Mouse (Mus musculus) heart, embryonic 11.5 days (tissue): ENCODE results near the gene Ssbp1. TPM values are rescaled to one million over a fixed set of nuclear protein-coding genes. Genes with fewer than 3 reads are reported as not detected.
A peak's percentile ranks its signal among the peaks of the same experiment; 100 is the strongest.

Experiments used
- ATAC-seq: fragments of 200-750 bp; cut with Nextera tagmentation; replicated peaks from 2 replicates; pipeline ENCODE4 v1.8.0; 2017; ENCODE audit warnings: moderate library complexity; ENCODE audit not compliant: insufficient number of reproducible peaks, low FRiP score, low TSS enrichment
- H3K27ac ChIP-seq: fragments of 300-500 bp; sonication (generic); 2 replicates; pipeline ENCODE4 v1.5.1; 2014; ENCODE audit warnings: mild to moderate bottlenecking, low read depth, low read length
- H3K27me3 ChIP-seq: fragments of 300-500 bp; sonication (generic); 2 replicates; pipeline ENCODE4 v1.6.1; 2014; ENCODE audit warnings: mild to moderate bottlenecking, low read length, mixed read lengths; ENCODE audit not compliant: control insufficient read depth, insufficient read depth
- H3K36me3 ChIP-seq: fragments of 300-500 bp; sonication (generic); 2 replicates; pipeline ENCODE4 v1.6.1; 2014; ENCODE audit warnings: mild to moderate bottlenecking, low read length, moderate library complexity, mixed read lengths; ENCODE audit not compliant: control insufficient read depth, insufficient read depth
- H3K4me1 ChIP-seq: fragments of 300-500 bp; sonication (generic); 2 replicates; pipeline ENCODE4 v1.6.1; 2014; ENCODE audit warnings: low read length; ENCODE audit not compliant: control insufficient read depth, insufficient read depth
- H3K4me2 ChIP-seq: fragments of 300-500 bp; sonication (generic); 2 replicates; pipeline ENCODE4 v1.6.1; 2014; ENCODE audit warnings: mild to moderate bottlenecking, moderate library complexity
- H3K4me3 ChIP-seq: fragments of 300-500 bp; sonication (generic); 2 replicates; pipeline ENCODE4 v1.5.1; 2014; ENCODE audit warnings: low read depth, low read length
- H3K9ac ChIP-seq: fragments of 300-500 bp; sonication (generic); 2 replicates; pipeline ENCODE4 v1.6.1; 2014; ENCODE audit warnings: mild to moderate bottlenecking, low read depth, low read length, moderate library complexity
- H3K9me3 ChIP-seq: fragments of 300-500 bp; sonication (generic); replicated peaks from 2 replicates; pipeline ENCODE4 v1.6.1; 2016; ENCODE audit warnings: low read length; ENCODE audit not compliant: control insufficient read depth
- WGBS: fragments of 180-500 bp; shearing (Covaris S2); extraction: QIAGEN DNeasy Blood & Tissue Kit; methylation state at CpG from one replicate; pipeline ENCODE4 v1.1.7; 2014; ENCODE audit not compliant: insufficient replicate concordance; 5-methylcytosine and 5-hydroxymethylcytosine counted together
- polyA plus RNA-seq: library from polyadenylated mRNA; unstranded; fragments of >200 nt; fragmentation: Nextera tagmentation; extraction: Ambion mirVana; gene quantifications from 2 replicates; pipeline ENCODE4 v1.2.1, GENCODE M21; 2014

The Ssbp1 gene
- polyA plus RNA-seq, 1 experiment from 2014 or later = 112 TPM

DNA sequence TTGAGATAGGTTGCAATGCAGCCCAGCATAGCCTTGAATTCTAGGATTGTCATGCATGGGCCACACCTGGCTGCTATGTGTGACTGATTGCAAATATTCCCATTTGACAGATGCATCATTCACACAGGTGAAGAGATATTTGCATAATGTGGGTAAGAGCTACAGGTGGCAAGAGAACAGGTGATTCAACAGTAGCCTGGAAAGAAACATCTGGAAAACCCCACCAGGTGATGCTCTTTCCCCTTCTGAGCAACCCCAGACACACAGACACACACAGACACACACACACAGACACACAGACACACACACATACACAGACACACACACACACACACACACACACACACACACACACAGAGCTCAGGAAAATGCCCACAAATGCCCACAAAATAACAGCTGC lies 39.3 kb upstream of the Ssbp1 start:
- no peaks in the 10 kb centered on the region for H3K9me3 ChIP-seq
- no peak overlapping the region for H3K27ac ChIP-seq
- H3K4me2 ChIP-seq = no peak overlapping the region
- H3K9ac ChIP-seq = no peak overlapping the region
- ATAC-seq = no peak
- no peaks in the 10 kb centered on the region for H3K27me3 ChIP-seq
- H3K4me1 ChIP-seq = no peaks in the 10 kb centered on the region
- no peaks in the 10 kb centered on the region for H3K36me3 ChIP-seq
- H3K4me3 ChIP-seq = no peak overlapping the region

DNA sequence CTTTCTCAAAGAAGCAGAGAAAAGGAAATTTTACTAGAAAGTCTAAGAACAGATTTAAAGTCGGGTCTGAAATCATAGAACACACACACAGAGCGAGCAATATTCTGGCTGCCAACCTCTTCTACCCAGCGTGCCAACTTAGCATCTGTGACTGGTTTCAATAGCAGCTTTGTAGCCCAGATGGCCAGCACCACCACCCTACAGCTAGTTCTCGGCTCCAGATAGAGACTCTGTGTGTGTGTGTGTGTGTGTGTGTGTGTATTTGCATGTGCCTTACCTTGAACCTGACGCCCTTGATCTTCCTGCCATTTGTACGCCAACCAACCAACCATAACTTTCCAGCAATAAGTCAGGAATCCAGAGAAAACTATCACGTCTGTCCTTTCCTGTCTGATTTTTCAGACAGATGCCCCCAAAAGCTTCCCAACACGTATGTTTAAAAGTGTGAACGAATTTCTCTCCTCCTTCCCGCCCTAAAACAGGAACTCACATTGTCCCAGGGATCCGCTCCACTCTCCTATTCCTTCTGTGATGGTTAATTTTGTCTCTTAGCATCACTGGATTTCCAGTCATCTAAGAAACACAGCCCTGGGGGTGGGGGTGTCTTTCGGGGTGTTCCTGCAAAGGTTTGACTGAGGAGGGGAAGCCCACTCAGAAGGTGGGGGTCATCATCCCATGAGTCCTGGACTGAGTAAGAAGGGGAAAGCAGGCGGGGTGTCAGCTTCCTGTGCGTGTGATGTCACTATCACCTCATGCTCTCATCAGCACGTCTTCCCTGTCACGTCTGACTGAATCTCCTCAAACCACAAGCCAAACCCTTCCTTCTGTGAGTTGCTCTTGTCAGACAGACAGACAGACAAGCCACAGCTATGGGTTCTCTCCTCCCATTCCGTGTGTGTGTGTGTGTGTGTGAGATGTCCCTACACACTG lies 38.5 kb upstream of the Ssbp1 start:
- Histone ChIP-seq H3K36me3 (no peaks in the 10 kb centered on the region), H3K9ac (no peak overlapping the region), H3K9me3 (no peaks in the 10 kb centered on the region), H3K4me3 (no peak overlapping the region), H3K27me3 (no peaks in the 10 kb centered on the region; the same call in 1 of the 2 replicates), H3K27ac (no peak overlapping the region), H3K4me1 (no peaks in the 10 kb centered on the region), H3K4me2 (no peak overlapping the region)
- ATAC-seq = no peak
- 80% methylated on average over 17 of the region's 17 CpGs for WGBS

GRCm38 (mm10) chr6:40434697-40435096 lies 36.5 kb upstream of the Ssbp1 start:
- Histone ChIP-seq H3K27ac (no peak overlapping the region), H3K27me3 (no peaks in the 10 kb centered on the region; the same call in 1 of the 2 replicates), H3K4me1 (no peaks in the 10 kb centered on the region), H3K9ac (peak overlapping the region; percentile 84; the same call in 1 of the 2 replicates), H3K9me3 (no peaks in the 10 kb centered on the region), H3K36me3 (no peaks in the 10 kb centered on the region), H3K4me3 (peak overlapping the region; percentile 75), H3K4me2 (peak overlapping the region; percentile 93)
- WGBS = 11% methylated on average over 7 of the region's 7 CpGs
- ATAC-seq = no peak

DNA sequence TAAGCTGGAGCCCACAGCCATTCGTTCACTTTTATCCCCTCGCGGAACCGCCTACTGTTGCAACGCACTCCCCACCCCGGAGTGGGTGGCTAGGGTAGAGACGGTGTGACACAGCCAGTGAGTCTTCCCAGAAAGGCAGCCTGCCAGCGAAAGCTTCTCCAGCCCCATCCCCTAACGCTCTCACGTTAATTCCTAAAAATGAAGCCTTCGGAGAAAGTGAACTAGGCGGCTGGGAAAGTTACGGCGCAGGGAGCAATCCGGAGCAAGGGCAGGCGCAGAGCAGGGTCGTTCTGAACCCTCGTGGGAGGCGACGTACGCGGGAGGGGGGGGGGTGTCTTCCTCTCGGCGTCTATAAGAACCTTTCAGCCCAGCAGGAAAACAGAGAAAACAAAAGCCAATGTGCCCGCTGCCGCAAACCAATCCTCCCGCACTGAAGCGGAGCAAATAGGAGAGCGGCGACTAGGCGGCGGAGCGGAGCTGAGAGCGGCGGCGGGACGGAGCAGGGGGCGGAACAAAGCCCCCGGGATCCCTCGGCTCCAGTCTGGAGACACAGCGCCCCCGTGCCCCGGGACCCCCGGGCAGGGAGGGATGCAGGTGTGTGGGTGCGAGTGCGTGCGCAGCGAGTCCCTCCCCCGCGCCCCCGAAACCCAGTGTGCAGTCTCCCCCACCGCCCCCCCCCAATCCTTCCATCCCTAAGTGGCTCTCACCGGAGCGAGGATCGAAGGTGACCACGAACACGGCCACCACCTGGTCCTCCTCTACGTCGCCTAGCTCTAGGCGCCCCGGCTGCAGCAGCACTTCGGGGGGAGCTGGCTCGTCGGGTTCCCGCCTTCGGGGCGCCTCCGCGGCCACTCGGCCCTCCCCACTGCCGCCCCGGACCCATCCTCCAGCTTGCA lies 35.8 kb upstream of the Ssbp1 start:
- Histone ChIP-seq H3K4me1 (no peaks in the 10 kb centered on the region), H3K36me3 (no peaks in the 10 kb centered on the region), H3K4me3 (peak overlapping the region; percentile 75), H3K27ac (0 out of 2 replicates have a peak overlapping the region, but pooled peaks have one; percentile 22), H3K9me3 (no peaks in the 10 kb centered on the region), H3K4me2 (peak overlapping the region; percentile 93), H3K9ac (peak overlapping the region; percentile 84), H3K27me3 (peaks cover under 1% of the 10 kb centered on the region)
- WGBS = under 1% methylated on average over 62 of the region's 72 CpGs
- peak; percentile 37 for ATAC-seq

DNA sequence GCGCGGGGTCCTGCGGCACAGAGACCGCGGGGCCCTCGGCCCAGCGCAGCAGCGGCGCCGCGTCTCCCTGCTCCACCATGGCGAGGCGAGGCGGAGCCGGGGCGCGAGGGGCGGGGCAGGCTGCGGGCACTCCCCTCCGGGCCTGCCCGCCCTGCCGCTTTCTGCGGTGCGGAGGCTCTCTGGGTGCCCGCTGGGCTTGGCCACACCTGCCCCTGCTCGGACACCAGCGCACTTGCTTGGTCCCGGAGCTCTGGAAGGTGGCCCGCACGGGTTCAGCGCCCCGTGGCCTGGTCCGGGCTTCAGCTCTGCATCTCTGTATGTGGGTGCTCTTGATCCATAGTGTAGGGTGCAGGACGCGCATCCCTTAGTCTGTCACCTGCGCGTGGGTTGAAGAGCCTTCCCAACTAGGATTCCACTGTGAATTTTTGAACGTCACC lies 35.1 kb upstream of the Ssbp1 start, which contains the start of gene E330009J07Rik:
E330009J07Rik (minus strand) TSS at position 89 of the 437 bp plus-strand sequence.
- Histone ChIP-seq H3K4me3 (peak within 1 kb of the TSS; percentile 75), H3K4me1 (no peaks in the 10 kb centered on the region), H3K36me3 (no peaks in the 10 kb centered on the region), H3K4me2 (peak within 1 kb of the TSS; percentile 93), H3K27me3 (peaks cover 3% of the 10 kb centered on the region), H3K27ac (0 out of 2 replicates have a peak within 1 kb of the TSS, but pooled peaks have one; percentile 22), H3K9me3 (no peaks in the 10 kb centered on the region), H3K9ac (peak within 1 kb of the TSS; percentile 84)
- under 1% methylated on average over 38 of the region's 38 CpGs for WGBS
- ATAC-seq = peak; percentile 88

GRCm38 (mm10) chr6:40438936-40439335 lies 32.2 kb upstream of the Ssbp1 start, which contains the start of gene Wee2:
TSS of gene Wee2 (plus strand) at chr6:40439088.
- H3K9ac ChIP-seq = no peak within 1 kb of the TSS
- no peak for ATAC-seq
- peak within 1 kb of the TSS; percentile 27; the same call in 1 of the 2 replicates for H3K4me2 ChIP-seq
- no peak within 1 kb of the TSS for H3K27ac ChIP-seq
- H3K4me3 ChIP-seq = no peak within 1 kb of the TSS
- H3K4me1 ChIP-seq = no peaks in the 10 kb centered on the region
- peaks cover 3% of the 10 kb centered on the region for H3K27me3 ChIP-seq
- H3K36me3 ChIP-seq = no peaks in the 10 kb centered on the region
- 64% methylated on average over 5 of the region's 5 CpGs for WGBS
- H3K9me3 ChIP-seq = no peaks in the 10 kb centered on the region

- Histone ChIP-seq H3K4me2 (peak overlapping the region; percentile 27; the same call in 1 of the 2 replicates), H3K9me3 (no peaks in the 10 kb centered on the region), H3K9ac (no peak overlapping the region), H3K36me3 (no peaks in the 10 kb centered on the region), H3K4me1 (no peaks in the 10 kb centered on the region), H3K4me3 (no peak overlapping the region), H3K27ac (no peak overlapping the region), H3K27me3 (peaks cover 3% of the 10 kb centered on the region)
- WGBS = 29% methylated on average over 12 of the region's 12 CpGs
- ATAC-seq = no peak
Observed at GRCm38 (mm10) chr6:40439731-40440130, 31.4 kb upstream of the Ssbp1 start.

DNA sequence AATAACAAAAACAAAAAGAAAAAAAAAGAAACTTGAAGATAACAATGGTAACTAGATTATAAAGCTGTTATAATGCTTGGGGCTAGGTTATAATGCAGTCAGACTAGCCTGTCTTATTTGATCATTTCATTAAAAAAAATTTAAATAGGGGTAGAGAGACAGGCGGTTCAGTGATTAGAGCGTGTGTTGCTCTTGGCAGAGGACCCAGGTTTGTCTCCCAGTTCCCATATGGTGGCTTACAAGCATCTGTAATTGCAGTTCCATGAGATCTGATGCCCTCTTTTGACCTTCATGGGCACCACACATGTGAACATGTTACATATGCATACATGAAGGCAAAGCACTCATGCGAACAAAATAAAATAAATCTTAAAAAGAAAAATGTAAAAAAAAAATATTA lies 29.9 kb upstream of the Ssbp1 start:
- no peak for ATAC-seq
- H3K4me2 ChIP-seq = no peak overlapping the region
- no peaks in the 10 kb centered on the region for H3K4me1 ChIP-seq
- no peak overlapping the region for H3K9ac ChIP-seq
- no peaks in the 10 kb centered on the region for H3K9me3 ChIP-seq
- no peak overlapping the region for H3K27ac ChIP-seq
- 62% methylated on average over 3 of the region's 3 CpGs for WGBS
- H3K27me3 ChIP-seq = peaks cover 3% of the 10 kb centered on the region
- H3K4me3 ChIP-seq = no peak overlapping the region
- no peaks in the 10 kb centered on the region for H3K36me3 ChIP-seq
